Mouse (Mus musculus): ENCODE measurements around the gene 4931429L15Rik. TPM values are rescaled to one million over a fixed set of nuclear protein-coding genes. Genes with fewer than 3 reads are reported as not detected.
"Not testable (repeated sequence)": the region's sequence is repeated elsewhere in the genome, so short reads cannot be mapped to it uniquely, and the experiment has no call there.

4931429L15Rik gene
- polyA plus RNA-seq (2016; fragmentation: Nextera tagmentation; extraction: Ambion mirVana): not detected in 2 replicates

DNA sequence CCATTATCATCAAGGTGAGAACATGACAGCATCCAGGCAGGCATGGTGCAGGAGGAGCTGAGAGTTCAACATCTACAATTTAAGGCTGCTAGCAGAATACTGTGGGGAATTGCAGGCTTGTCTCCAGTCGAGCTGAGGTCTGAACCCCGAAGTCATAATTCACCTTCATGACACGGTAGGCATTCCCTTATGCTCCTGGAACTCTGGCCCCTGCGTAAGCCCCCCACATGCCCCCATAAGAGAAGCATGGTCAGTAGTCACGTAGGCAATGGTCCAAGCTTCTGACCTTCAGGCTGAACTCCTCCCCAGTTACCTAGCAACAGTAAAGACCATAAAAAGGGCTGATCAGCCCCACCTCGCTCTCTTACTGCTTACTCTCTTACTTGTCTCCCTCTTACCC, at the start of gene 4931429L15Rik:
Gene 4931429L15Rik (minus strand): TSS at position 101 of the 400 bp plus-strand sequence.
- H3K9me3 ChIP-seq; H3K4me2 ChIP-seq (replicated peaks); ATAC-seq (ENCODE audit: low FRiP score, low read depth); H3K4me3 ChIP-seq; H3K27ac ChIP-seq (replicated peaks); H3K36me3 ChIP-seq; H3K9ac ChIP-seq (replicated peaks); H3K27me3 ChIP-seq: not testable (repeated sequence)
- H3K4me1 ChIP-seq: peaks cover 27% of the 10 kb centered on the region
- 88% methylated on average over 6 of the region's 6 CpGs for WGBS

DNA sequence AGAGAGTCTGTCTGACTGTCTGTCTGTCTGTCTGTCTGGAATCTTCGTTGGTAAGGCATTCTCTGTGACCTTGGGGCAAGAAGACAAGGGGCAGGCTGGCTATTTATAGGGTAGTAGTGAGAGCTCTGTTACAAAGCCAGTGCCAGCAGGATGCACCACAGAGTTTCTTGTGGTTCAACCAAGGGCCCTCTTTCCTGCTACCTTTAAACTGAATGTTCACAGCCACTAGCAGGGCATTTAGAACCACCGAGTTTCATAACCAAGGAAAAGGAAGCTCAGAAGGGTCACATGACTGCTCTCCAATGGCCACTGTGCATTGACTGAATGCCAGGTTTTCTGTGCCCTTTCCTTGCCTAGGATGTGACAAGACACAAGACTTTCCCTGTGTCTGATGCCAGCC, 42.7 kb upstream of the 4931429L15Rik start:
- WGBS: 64% methylated on average over 2 of the region's 2 CpGs
- H3K27me3 ChIP-seq: 0 out of 2 replicates have a peak, but pooled peaks cover 5% of the 10 kb centered on the region
- ATAC-seq (ENCODE audit: low FRiP score, low read depth): no peak
- no peak overlapping the region for H3K9ac ChIP-seq (replicated peaks)
- no peaks in the 10 kb centered on the region for H3K9me3 ChIP-seq
- H3K36me3 ChIP-seq: no peaks in the 10 kb centered on the region
- 0 out of 2 replicates have a peak, but pooled peaks cover 4% of the 10 kb centered on the region for H3K4me1 ChIP-seq
- no peak overlapping the region for H3K27ac ChIP-seq (replicated peaks)
- no peak overlapping the region for H3K4me2 ChIP-seq (replicated peaks)
- no peak overlapping the region for H3K4me3 ChIP-seq

GRCm38 (mm10) chr9:46361461-46362111, 41.8 kb upstream of the 4931429L15Rik start:
- Histone ChIP-seq H3K27ac (replicated peaks) (no peak overlapping the region), H3K9ac (replicated peaks) (no peak overlapping the region), H3K4me3 (no peak overlapping the region), H3K36me3 (no peaks in the 10 kb centered on the region), H3K4me2 (replicated peaks) (no peak overlapping the region), H3K4me1 (0 out of 2 replicates have a peak, but pooled peaks cover 4% of the 10 kb centered on the region), H3K27me3 (0 out of 2 replicates have a peak, but pooled peaks cover 5% of the 10 kb centered on the region), H3K9me3 (no peaks in the 10 kb centered on the region)
- no peak for ATAC-seq (ENCODE audit: low FRiP score, low read depth)
- WGBS: 59% methylated on average over 11 of the region's 11 CpGs

DNA sequence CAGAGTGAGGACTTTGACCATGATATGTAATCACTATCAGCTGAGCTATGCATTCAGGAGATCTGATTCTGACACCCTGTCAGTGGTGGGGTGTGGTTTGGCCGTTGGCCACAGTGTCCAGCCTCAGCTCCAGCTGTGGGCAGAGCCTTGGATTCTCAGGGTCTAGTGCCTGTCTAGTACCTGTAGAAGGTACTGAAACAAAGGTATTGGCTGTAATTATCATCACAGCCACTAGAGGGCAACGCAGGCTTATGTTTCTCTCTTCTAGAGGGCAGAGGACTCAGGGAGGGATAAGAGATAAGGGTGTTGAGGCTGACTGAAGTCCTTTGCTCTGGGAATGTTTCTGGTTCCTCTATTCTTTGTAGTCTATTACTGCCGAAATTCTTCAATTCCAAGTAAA, 34.2 kb upstream of the 4931429L15Rik start:
- 19% methylated on average over 3 of the region's 3 CpGs for WGBS
- ATAC-seq (ENCODE audit: low FRiP score, low read depth): peak; percentile 44; the same call in 1 of the 2 replicates
- Histone ChIP-seq H3K9me3 (no peaks in the 10 kb centered on the region), H3K4me3 (no peak overlapping the region), H3K27ac (replicated peaks) (0 out of 2 replicates have a peak overlapping the region, but pooled peaks have one; percentile 60), H3K27me3 (peaks cover 29% of the 10 kb centered on the region), H3K4me2 (replicated peaks) (no peak overlapping the region), H3K36me3 (no peaks in the 10 kb centered on the region), H3K9ac (replicated peaks) (no peak overlapping the region), H3K4me1 (peaks cover 29% of the 10 kb centered on the region)

- 14% methylated on average over 5 of the region's 5 CpGs for WGBS
- H3K4me2 ChIP-seq (replicated peaks): no peak overlapping the region
- H3K9me3 ChIP-seq: no peaks in the 10 kb centered on the region
- H3K4me1 ChIP-seq: peaks cover 29% of the 10 kb centered on the region
- peak; percentile 75; the same call in 1 of the 2 replicates for ATAC-seq (ENCODE audit: low FRiP score, low read depth)
- no peak overlapping the region for H3K9ac ChIP-seq (replicated peaks)
- peaks cover 25% of the 10 kb centered on the region for H3K27me3 ChIP-seq
- H3K36me3 ChIP-seq: no peaks in the 10 kb centered on the region
- H3K4me3 ChIP-seq: no peak overlapping the region
- peak overlapping the region; percentile 60 for H3K27ac ChIP-seq (replicated peaks)
Observed at GRCm38 (mm10) chr9:46353330-46353724, 33.5 kb upstream of the 4931429L15Rik start.

DNA sequence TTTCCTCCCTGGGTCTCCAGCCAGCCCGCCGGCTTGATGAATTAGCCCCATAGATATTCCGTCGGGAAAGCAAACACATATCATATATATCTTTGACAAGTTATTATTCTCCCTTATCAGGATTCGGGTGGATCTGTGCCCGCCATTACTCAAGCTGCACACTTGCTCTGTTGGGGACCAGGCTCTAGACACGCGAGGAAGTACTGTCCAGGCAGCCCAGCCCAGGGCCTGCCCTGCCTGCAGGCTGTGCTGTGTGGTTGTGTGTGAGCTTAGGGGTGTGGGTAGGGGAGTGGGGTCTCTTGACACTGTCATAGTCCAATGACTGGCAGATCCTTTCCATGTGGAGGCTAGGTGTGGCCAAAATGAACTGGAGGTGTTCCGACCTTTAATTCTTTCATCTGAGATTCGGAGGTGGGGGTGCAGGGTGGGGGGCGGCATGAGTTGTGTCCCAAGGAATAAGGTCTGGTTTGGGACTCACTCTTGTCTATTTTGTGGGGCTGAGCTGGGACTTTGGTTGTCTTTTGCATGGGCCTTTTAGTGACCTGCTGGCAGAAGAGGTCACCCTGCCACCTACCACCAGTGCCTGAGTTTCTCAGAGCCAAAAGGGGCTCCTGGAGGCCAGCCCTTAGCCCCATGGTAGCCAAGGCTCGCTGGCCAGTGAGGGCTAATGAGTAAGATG, 33.0 kb upstream of the 4931429L15Rik start:
- Histone ChIP-seq H3K9ac (replicated peaks) (no peak overlapping the region), H3K36me3 (no peaks in the 10 kb centered on the region), H3K4me2 (replicated peaks) (no peak overlapping the region), H3K9me3 (no peaks in the 10 kb centered on the region), H3K4me1 (peaks cover 29% of the 10 kb centered on the region), H3K27me3 (peaks cover 25% of the 10 kb centered on the region), H3K27ac (replicated peaks) (peak overlapping the region; percentile 60), H3K4me3 (no peak overlapping the region)
- ATAC-seq (ENCODE audit: low FRiP score, low read depth): no peak
- 52% methylated on average over 12 of the region's 12 CpGs for WGBS

- 44% methylated on average over 9 of the region's 9 CpGs for WGBS
- H3K27ac ChIP-seq (replicated peaks): peak overlapping the region; percentile 22; the same call in 1 of the 2 replicates
- no peak; the same call in 1 of the 2 replicates for ATAC-seq (ENCODE audit: low FRiP score, low read depth)
Observed at GRCm38 (mm10) chr9:46350451-46350981, 30.7 kb upstream of the 4931429L15Rik start.

DNA sequence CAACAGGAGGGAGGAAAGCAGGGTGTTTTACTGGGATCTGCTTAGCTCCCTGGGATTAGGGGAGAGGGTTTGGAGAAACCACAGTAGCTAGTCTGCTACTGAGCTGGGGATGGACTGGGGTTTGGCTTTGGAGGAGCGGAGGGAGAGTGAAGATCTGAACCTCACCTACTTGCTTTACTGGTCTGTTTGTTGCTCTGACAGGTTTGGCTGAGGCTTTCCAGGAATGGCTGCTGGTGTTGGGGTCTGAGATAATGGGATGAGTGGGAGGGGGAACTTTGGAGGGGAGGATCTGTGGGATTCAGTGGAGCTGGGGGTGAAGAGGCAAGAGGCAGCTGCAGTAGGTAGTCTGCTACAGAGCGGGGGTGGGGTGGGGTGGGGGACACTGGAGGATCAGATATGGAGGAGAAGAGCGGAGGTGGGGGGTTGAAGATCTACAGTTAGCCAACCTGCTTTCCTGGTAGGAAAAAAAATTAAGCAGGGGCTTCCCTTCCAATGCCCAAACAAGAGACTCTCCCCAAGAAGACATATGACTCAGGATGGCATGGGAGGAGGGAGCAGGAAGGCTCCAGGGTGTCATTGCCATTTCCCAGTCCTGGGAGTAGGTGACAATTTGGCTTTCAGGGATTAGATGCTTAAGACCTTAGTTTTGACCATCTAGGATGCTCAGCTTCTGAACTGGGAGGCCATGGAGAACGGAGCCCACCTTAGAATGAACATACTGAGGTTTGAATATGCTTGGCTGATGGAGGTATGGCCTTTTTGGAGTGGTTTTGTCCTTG, 26.3 kb upstream of the 4931429L15Rik start:
- no peaks in the 10 kb centered on the region for H3K9me3 ChIP-seq
- no peak overlapping the region for H3K27ac ChIP-seq (replicated peaks)
- no peak overlapping the region for H3K4me2 ChIP-seq (replicated peaks)
- no peak for ATAC-seq (ENCODE audit: low FRiP score, low read depth)
- 82% methylated on average over 4 of the region's 4 CpGs for WGBS
- H3K27me3 ChIP-seq: peaks cover 8% of the 10 kb centered on the region; the same call in 1 of the 2 replicates
- H3K36me3 ChIP-seq: no peaks in the 10 kb centered on the region
- no peak overlapping the region for H3K9ac ChIP-seq (replicated peaks)
- no peak overlapping the region for H3K4me3 ChIP-seq
- H3K4me1 ChIP-seq: peaks cover 10% of the 10 kb centered on the region

More at GRCm38 (mm10) chr9:46350451-46350981, 30.7 kb upstream of the 4931429L15Rik start:
- H3K9me3 ChIP-seq: no peaks in the 10 kb centered on the region
- no peak overlapping the region for H3K4me2 ChIP-seq (replicated peaks)
- H3K36me3 ChIP-seq: no peaks in the 10 kb centered on the region
- peaks cover 29% of the 10 kb centered on the region for H3K4me1 ChIP-seq
- no peak overlapping the region for H3K9ac ChIP-seq (replicated peaks)
- H3K4me3 ChIP-seq: no peak overlapping the region
- H3K27me3 ChIP-seq: peaks cover 25% of the 10 kb centered on the region

DNA sequence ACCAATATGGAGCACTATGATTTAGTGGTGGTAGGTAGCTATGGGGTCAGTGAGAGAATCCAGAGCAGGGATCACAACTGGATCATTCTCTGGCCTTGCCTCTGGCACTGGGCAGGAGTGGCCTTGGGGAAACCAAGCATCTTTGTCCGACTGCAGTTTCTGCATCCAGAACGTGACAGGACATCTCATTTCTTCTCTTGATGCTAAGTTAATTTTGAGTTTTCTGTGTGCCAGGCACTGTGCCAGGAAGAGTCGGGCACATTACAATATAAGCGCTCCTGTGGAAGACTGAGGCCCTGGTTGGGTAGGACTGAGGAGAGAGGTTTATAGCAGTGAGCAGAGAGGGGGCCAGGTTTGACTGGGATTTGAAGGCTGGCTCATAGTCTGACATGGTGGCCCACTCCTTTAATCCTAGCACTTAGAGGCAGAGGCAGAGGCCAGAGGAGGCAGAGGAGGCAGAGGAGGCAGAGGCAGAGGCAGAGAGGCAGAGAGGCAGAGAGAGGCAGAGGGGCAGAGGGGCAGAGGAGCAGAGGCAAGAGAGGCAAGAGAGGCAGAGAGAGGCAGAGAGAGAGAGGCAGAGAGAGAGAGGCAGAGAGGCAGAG, 19.4 kb upstream of the 4931429L15Rik start:
- no peaks in the 10 kb centered on the region for H3K9me3 ChIP-seq
- peaks cover 33% of the 10 kb centered on the region for H3K27me3 ChIP-seq
- H3K4me1 ChIP-seq: peaks cover 31% of the 10 kb centered on the region
- no peak overlapping the region for H3K9ac ChIP-seq (replicated peaks)
- H3K4me2 ChIP-seq (replicated peaks): no peak overlapping the region
- ATAC-seq (ENCODE audit: low FRiP score, low read depth): no peak
- H3K4me3 ChIP-seq: no peak overlapping the region
- peak overlapping the region; percentile 46; the same call in 1 of the 2 replicates for H3K27ac ChIP-seq (replicated peaks)
- 85% methylated on average over 4 of the region's 4 CpGs for WGBS
- no peaks in the 10 kb centered on the region for H3K36me3 ChIP-seq

GRCm38 (mm10) chr9:46338384-46338783, 18.6 kb upstream of the 4931429L15Rik start:
- no peaks in the 10 kb centered on the region for H3K9me3 ChIP-seq
- peak overlapping the region; percentile 4; the same call in 1 of the 2 replicates for H3K4me2 ChIP-seq (replicated peaks)
- H3K27me3 ChIP-seq: peaks cover 37% of the 10 kb centered on the region
- peak; percentile 56; the same call in 1 of the 2 replicates for ATAC-seq (ENCODE audit: low FRiP score, low read depth)
- peak overlapping the region; percentile 21 for H3K27ac ChIP-seq (replicated peaks)
- H3K4me1 ChIP-seq: peaks cover 31% of the 10 kb centered on the region
- 18% methylated on average over 4 of the region's 4 CpGs for WGBS
- no peak overlapping the region for H3K9ac ChIP-seq (replicated peaks)
- H3K36me3 ChIP-seq: no peaks in the 10 kb centered on the region
- H3K4me3 ChIP-seq: no peak overlapping the region

GRCm38 (mm10) chr9:46337852-46338291, 18.1 kb upstream of the 4931429L15Rik start:
- H3K4me1 ChIP-seq: peaks cover 31% of the 10 kb centered on the region

More at GRCm38 (mm10) chr9:46337852-46338291, 18.1 kb upstream of the 4931429L15Rik start:
- no peak overlapping the region for H3K9ac ChIP-seq (replicated peaks)
- no peaks in the 10 kb centered on the region for H3K36me3 ChIP-seq
- no peak overlapping the region for H3K4me3 ChIP-seq
- peak; percentile 84 for ATAC-seq (ENCODE audit: low FRiP score, low read depth)
- WGBS: 0% methylated on average over 3 of the region's 3 CpGs
- H3K4me2 ChIP-seq (replicated peaks): peak overlapping the region; percentile 4; the same call in 1 of the 2 replicates
- H3K9me3 ChIP-seq: no peaks in the 10 kb centered on the region
- peak overlapping the region; percentile 64 for H3K27ac ChIP-seq (replicated peaks)
- H3K27me3 ChIP-seq: peaks cover 42% of the 10 kb centered on the region

Measured in midbrain, embryonic 12.5 days (tissue).